16 mouse cellular contexts compared by ENCODE assay signal in genomic region chr9:106451298-106451697, GRCm38 (mm10). TPM values are rescaled to one million over a fixed set of nuclear protein-coding genes. Genes with fewer than 3 reads are reported as not detected.
DNase-seq lines count a peak whose midpoint lies in the region; ATAC-seq and TF ChIP-seq lines count a peak whose summit lies in the region.
"Had no signal": no experiment of that assay in that cellular context is flagged by ENCODE, and none has a peak within 500 bp of the region (broad histone marks: within the 10 kb centered on the region; RNA-seq: fewer than 3 reads in every experiment).

No protein-coding gene starts in this region.

- no peaks in the 10 kb centered on the region for H3K9me3 ChIP-seq in kidney, embryonic 16.5 days (ENCODE audit: low read length)
- no peaks in the 10 kb centered on the region for H3K9me3 ChIP-seq in embryonic facial prominence, embryonic 15.5 days (replicated peaks)
- H3K9me3 ChIP-seq in liver, embryonic 16.5 days (replicated peaks; ENCODE audit: control insufficient read depth, low read length), result no peaks in the 10 kb centered on the region
- H3K9me3 ChIP-seq: intestine, embryonic 15.5 days; limb, embryonic 15.5 days; neural tube, embryonic 13.5 days had no signal

- no peaks in the 10 kb centered on the region for H3K36me3 ChIP-seq in kidney, embryonic 16.5 days (ENCODE audit: insufficient read depth, low read length)
- no peaks in the 10 kb centered on the region for H3K36me3 ChIP-seq in embryonic facial prominence, embryonic 15.5 days
- H3K36me3 ChIP-seq in liver, embryonic 16.5 days (ENCODE audit: control insufficient read depth, insufficient read depth), result no peaks in the 10 kb centered on the region
- H3K36me3 ChIP-seq: intestine, embryonic 15.5 days; limb, embryonic 15.5 days; neural tube, embryonic 13.5 days had no signal

- 61% methylated on average over 11 of the region's 11 CpGs for WGBS in kidney, embryonic 16.5 days
- WGBS in embryonic facial prominence, embryonic 15.5 days, result 72% methylated on average over 11 of the region's 11 CpGs
- WGBS in liver, embryonic 16.5 days (ENCODE audit: insufficient replicate concordance), result 69% methylated on average over 11 of the region's 11 CpGs

- intact Hi-C loops in gastrocnemius, adult 2 months (cut with DNase I), result no loop called here

- no peak for DNase-seq in gastrocnemius, adult 2 months
- DNase-seq in gastrocnemius, postnatal 10 days, result no peak
- no peak for DNase-seq in kidney, postnatal 10 days
- DNase-seq in natural killer cell, adult 2 months (ENCODE audit: low spot score in 2 of 2), result no peak
- DNase-seq in Muller cell, postnatal 12 days (ENCODE audit: inconsistent ontology term), result no peak
- DNase-seq: midbrain, embryonic 14.5 days; spleen, adult 18-20 months had no signal

- peak overlapping the region; percentile 67 for H3K4me3 ChIP-seq in gastrocnemius, adult 2 months
- H3K4me3 ChIP-seq in kidney, embryonic 16.5 days (ENCODE audit: low read length), result no peak overlapping the region
- H3K4me3 ChIP-seq in embryonic facial prominence, embryonic 15.5 days (replicated peaks), result no peak overlapping the region
- H3K4me3 ChIP-seq in liver, embryonic 16.5 days (ENCODE audit: low read depth, low read length), result no peak overlapping the region
- H3K4me3 ChIP-seq: erythroblast, embryonic 14.5 days; limb, embryonic 15.5 days; neural tube, embryonic 13.5 days had no signal

- H3K27me3 ChIP-seq in kidney, embryonic 16.5 days (ENCODE audit: insufficient read depth, low read length), result no peaks in the 10 kb centered on the region
- no peaks in the 10 kb centered on the region for H3K27me3 ChIP-seq in embryonic facial prominence, embryonic 15.5 days
- peaks cover 31% of the 10 kb centered on the region for H3K27me3 ChIP-seq in liver, embryonic 16.5 days (ENCODE audit: control insufficient read depth, insufficient read depth, low read depth, low read length)
- H3K27me3 ChIP-seq: intestine, embryonic 15.5 days; limb, embryonic 15.5 days; neural tube, embryonic 13.5 days had no signal

- 0 out of 2 replicates have a peak overlapping the region, but pooled peaks have one; percentile 35 for H3K9ac ChIP-seq in kidney, embryonic 16.5 days (replicated peaks; ENCODE audit: low read length)
- no peak overlapping the region for H3K9ac ChIP-seq in embryonic facial prominence, embryonic 15.5 days
- no peak overlapping the region for H3K9ac ChIP-seq in liver, embryonic 16.5 days (ENCODE audit: low read depth, low read length)
- H3K9ac ChIP-seq: intestine, embryonic 15.5 days; limb, embryonic 15.5 days had no signal

- H3K4me2 ChIP-seq in kidney, embryonic 16.5 days (replicated peaks; ENCODE audit: low read depth, low read length), result peak overlapping the region; percentile 39
- peak overlapping the region; percentile 28; the same call in 1 of the 2 replicates for H3K4me2 ChIP-seq in embryonic facial prominence, embryonic 15.5 days (replicated peaks)
- 0 out of 2 replicates have a peak overlapping the region, but pooled peaks have one; percentile 6 for H3K4me2 ChIP-seq in liver, embryonic 16.5 days (ENCODE audit: low read depth, low read length)

- H3K27ac ChIP-seq in gastrocnemius, adult 2 months, result peak overlapping the region; percentile 95
- peak overlapping the region; percentile 80 for H3K27ac ChIP-seq in kidney, embryonic 16.5 days (ENCODE audit: low read length)
- no peak overlapping the region for H3K27ac ChIP-seq in embryonic facial prominence, embryonic 15.5 days (replicated peaks)
- H3K27ac ChIP-seq in liver, embryonic 16.5 days (ENCODE audit: low read length), result no peak overlapping the region
- H3K27ac ChIP-seq: intestine, embryonic 15.5 days; limb, embryonic 15.5 days; macrophage had no signal

- H3K4me1 ChIP-seq in kidney, embryonic 16.5 days (ENCODE audit: insufficient read depth, low read length), result peaks cover 85% of the 10 kb centered on the region
- H3K4me1 ChIP-seq in embryonic facial prominence, embryonic 15.5 days, result peaks cover 89% of the 10 kb centered on the region
- H3K4me1 ChIP-seq in liver, embryonic 16.5 days (ENCODE audit: control insufficient read depth, low read depth, low read length), result peaks cover 40% of the 10 kb centered on the region

- no peak for ATAC-seq in kidney, embryonic 16.5 days (ENCODE audit: low FRiP score, low TSS enrichment)
- no peak for ATAC-seq in embryonic facial prominence, embryonic 15.5 days (ENCODE audit: insufficient number of reproducible peaks, low FRiP score, low TSS enrichment, low read depth)
- ATAC-seq in liver, embryonic 16.5 days (ENCODE audit: low read depth), result no peak
- ATAC-seq: intestine, embryonic 15.5 days had no signal

- no peak for TF ChIP-seq CTCF in gastrocnemius, adult 2 months (IDR thresholded peaks at IDR 0.05)

RNA-seq across cellular contexts. Expression of gene Pcbp4, which starts 1.8 kb away (rescaled TPM):
- total RNA-seq in gastrocnemius, adult 2 months (2021), result 10 to 100 TPM; 63.8 to 69.0 TPM
- 10 to 100 TPM; 54.2 to 68.2 TPM for total RNA-seq in gastrocnemius, postnatal 10 days (2021)
- 119 and 136 TPM in 2 replicates for polyA plus RNA-seq in kidney, embryonic 16.5 days (2015; fragmentation: Nextera tagmentation; extraction: Ambion mirVana)
- 115 and 117 TPM in 2 replicates for polyA plus RNA-seq in embryonic facial prominence, embryonic 15.5 days (2015; fragmentation: Nextera tagmentation; extraction: Ambion mirVana)
- 5.1 and 6.0 TPM in 2 replicates for polyA plus RNA-seq in liver, embryonic 16.5 days (2015; fragmentation: Nextera tagmentation; extraction: Ambion mirVana)

RNA-seq across cellular contexts. Expression of gene Abhd14a, which starts 3.8 kb away (rescaled TPM):
- total RNA-seq in gastrocnemius, adult 2 months (2021), result 10 to 100 TPM; 15.9 to 19.8 TPM
- total RNA-seq in gastrocnemius, postnatal 10 days (2021), result 10 to 100 TPM; 13.5 to 15.3 TPM
- 68.8 and 70.3 TPM in 2 replicates for polyA plus RNA-seq in kidney, embryonic 16.5 days (2015; fragmentation: Nextera tagmentation; extraction: Ambion mirVana)
- 75.6 and 87.0 TPM in 2 replicates for polyA plus RNA-seq in embryonic facial prominence, embryonic 15.5 days (2015; fragmentation: Nextera tagmentation; extraction: Ambion mirVana)
- 17.2 and 18.8 TPM in 2 replicates for polyA plus RNA-seq in liver, embryonic 16.5 days (2015; fragmentation: Nextera tagmentation; extraction: Ambion mirVana)

RNA-seq across cellular contexts. Expression of gene Abhd14b, which starts 4.0 kb away (rescaled TPM):
- 1 to 10 TPM; 4.8 to 6.1 TPM for total RNA-seq in gastrocnemius, adult 2 months (2021)
- 1 to 10 TPM; 6.3 to 7.5 TPM for total RNA-seq in gastrocnemius, postnatal 10 days (2021)
- polyA plus RNA-seq in kidney, embryonic 16.5 days (2015; fragmentation: Nextera tagmentation; extraction: Ambion mirVana), result 45.5 and 48.3 TPM in 2 replicates
- polyA plus RNA-seq in embryonic facial prominence, embryonic 15.5 days (2015; fragmentation: Nextera tagmentation; extraction: Ambion mirVana), result 34.7 and 44.1 TPM in 2 replicates
- 31.3 and 37.5 TPM in 2 replicates for polyA plus RNA-seq in liver, embryonic 16.5 days (2015; fragmentation: Nextera tagmentation; extraction: Ambion mirVana)
- polyA plus RNA-seq: erythroblast, embryonic 14.5 days had no signal

RNA-seq across cellular contexts. Expression of gene Acy1, which starts 13.2 kb away (rescaled TPM):
- 10 to 100 TPM in 1 of 2 experiments, 1 to 10 TPM in 1; 8.2 to 14.9 TPM for total RNA-seq in gastrocnemius, adult 2 months (2021)
- total RNA-seq in gastrocnemius, postnatal 10 days (2021), result 10 to 100 TPM; 12.3 to 12.5 TPM
- polyA plus RNA-seq in kidney, embryonic 16.5 days (2015; fragmentation: Nextera tagmentation; extraction: Ambion mirVana), result 59.1 and 62.4 TPM in 2 replicates
- 40.6 and 43.7 TPM in 2 replicates for polyA plus RNA-seq in embryonic facial prominence, embryonic 15.5 days (2015; fragmentation: Nextera tagmentation; extraction: Ambion mirVana)
- 34.3 and 36.5 TPM in 2 replicates for polyA plus RNA-seq in liver, embryonic 16.5 days (2015; fragmentation: Nextera tagmentation; extraction: Ambion mirVana)

RNA-seq across cellular contexts. Expression of gene Gpr62, which starts 14.4 kb away (rescaled TPM):
- total RNA-seq in gastrocnemius, adult 2 months (2021), result under 1 TPM in 1 of 2 experiments, not detected in 1; 0.15 TPM
- under 1 TPM; 0.19 to 0.52 TPM for total RNA-seq in gastrocnemius, postnatal 10 days (2021)
- 0.31 and 0.41 TPM in 2 replicates for polyA plus RNA-seq in kidney, embryonic 16.5 days (2015; fragmentation: Nextera tagmentation; extraction: Ambion mirVana)
- 0.57 and 0.64 TPM in 2 replicates for polyA plus RNA-seq in embryonic facial prominence, embryonic 15.5 days (2015; fragmentation: Nextera tagmentation; extraction: Ambion mirVana)
- polyA plus RNA-seq in liver, embryonic 16.5 days (2015; fragmentation: Nextera tagmentation; extraction: Ambion mirVana), result 0.04 TPM in 1 of 2 replicates, not detected in the other
- total RNA-seq: adrenal gland, postnatal 14 days had no signal
- polyA plus RNA-seq: erythroblast, embryonic 14.5 days; macrophage had no signal

Comparison
In these comparisons a context has a peak if more than half of its experiments do, and no peak if none do; other contexts are left out.
1. H3K27ac ChIP-seq: peak in gastrocnemius, adult 2 months (single experiment) and kidney, embryonic 16.5 days (single experiment); none in embryonic facial prominence, embryonic 15.5 days (single experiment) and liver, embryonic 16.5 days (single experiment).
2. RNA of gene Pcbp4, which starts 1.8 kb away (polyA plus RNA-seq): 119 to 136 TPM in kidney, embryonic 16.5 days and 115 to 117 TPM in embryonic facial prominence, embryonic 15.5 days; 5.1 to 6.0 TPM in liver, embryonic 16.5 days; every median in the first group is over 10 times any median in the second.
3. Peak in every context shown above with its lines, with median percentiles within 50 percentile points of each other: H3K4me2 ChIP-seq.